Mouse (Mus musculus) midbrain, postnatal 0 days (tissue): ENCODE results near the gene Peli3. TPM values are rescaled to one million over a fixed set of nuclear protein-coding genes. Genes with fewer than 3 reads are reported as not detected.
A peak's percentile ranks its signal among the peaks of the same experiment; 100 is the strongest.

Experiments
- ATAC-seq: fragments of 200-750 bp; cut with Nextera tagmentation; 2 replicates; pipeline ENCODE4 v1.8.0; 2017; ENCODE audit warnings: moderate number of reproducible peaks, mild to moderate bottlenecking, moderate TSS enrichment, moderate library complexity; ENCODE audit not compliant: low FRiP score
- DNase-seq: peaks from one replicate; pipeline ENCODE4 v3.0.0-alpha.2; 2015; ENCODE audit warnings: low spot score
- H3K27ac ChIP-seq: fragments of 300-500 bp; sonication (generic); 2 replicates; pipeline ENCODE4 v1.5.1; 2014; ENCODE audit warnings: low read depth, mild to moderate bottlenecking, low read length, mixed read lengths
- H3K27me3 ChIP-seq: fragments of 300-500 bp; sonication (generic); 2 replicates; pipeline ENCODE4 v1.6.1; 2014; ENCODE audit warnings: low read length, control low read depth, mixed read lengths; ENCODE audit not compliant: insufficient read depth
- H3K36me3 ChIP-seq: fragments of 300-500 bp; sonication (generic); 2 replicates; pipeline ENCODE4 v1.6.1; 2014; ENCODE audit warnings: low read length, control low read depth, mixed read lengths; ENCODE audit not compliant: insufficient read depth
- H3K4me1 ChIP-seq: fragments of 300-500 bp; sonication (generic); 2 replicates; pipeline ENCODE4 v1.6.1; 2014; ENCODE audit warnings: mild to moderate bottlenecking, control low read depth, antibody characterized with exemption, low read length, mixed read lengths; ENCODE audit not compliant: insufficient read depth
- H3K4me2 ChIP-seq: fragments of 300-500 bp; sonication (generic); 2 replicates; pipeline ENCODE4 v1.6.1; 2014; ENCODE audit warnings: low read depth, mild to moderate bottlenecking, low read length, mixed read lengths; ENCODE audit not compliant: poor library complexity, severe bottlenecking
- H3K4me3 ChIP-seq: fragments of 300-500 bp; sonication (generic); 2 replicates; pipeline ENCODE4 v1.5.1; 2014; ENCODE audit warnings: low read depth, mild to moderate bottlenecking, low read length, moderate library complexity
- H3K9ac ChIP-seq: fragments of 300-500 bp; sonication (generic); replicated peaks from 2 replicates; pipeline ENCODE4 v1.6.1; 2014; ENCODE audit warnings: mild to moderate bottlenecking, low read length, moderate library complexity, mixed read lengths; ENCODE audit not compliant: poor library complexity, severe bottlenecking
- H3K9me3 ChIP-seq: fragments of 300-500 bp; sonication (generic); 2 replicates; pipeline ENCODE4 v1.6.1; 2016; ENCODE audit warnings: low read length, control low read depth
- CTCF ChIP-seq: IDR thresholded peaks from 2 replicates; pipeline ENCODE4 v1.5.1; 2016; ENCODE audit warnings: antibody characterized with exemption, mild to moderate bottlenecking
- WGBS: fragments of 180-500 bp; shearing (Covaris S2); extraction: QIAGEN DNeasy Blood & Tissue Kit; methylation state at CpG from one replicate; pipeline ENCODE4 v1.1.7; 2014; 5-methylcytosine and 5-hydroxymethylcytosine counted together
- polyA plus RNA-seq: library from polyadenylated mRNA; unstranded; fragments of >200 nt; fragmentation: Nextera tagmentation; extraction: Ambion mirVana; gene quantifications from 2 replicates; pipeline ENCODE4 v1.2.1, GENCODE M21; 2015
- total RNA-seq: library from RNA; depleted of rRNA; stranded (reverse); fragments of >200 nt; gene quantifications from 2 replicates; pipeline ENCODE4 v1.2.3, GENCODE M21; 2014

Gene Peli3
- total and polyA plus RNA-seq, 2 experiments from 2014 or later: 8.4 to 10.9 TPM

DNA sequence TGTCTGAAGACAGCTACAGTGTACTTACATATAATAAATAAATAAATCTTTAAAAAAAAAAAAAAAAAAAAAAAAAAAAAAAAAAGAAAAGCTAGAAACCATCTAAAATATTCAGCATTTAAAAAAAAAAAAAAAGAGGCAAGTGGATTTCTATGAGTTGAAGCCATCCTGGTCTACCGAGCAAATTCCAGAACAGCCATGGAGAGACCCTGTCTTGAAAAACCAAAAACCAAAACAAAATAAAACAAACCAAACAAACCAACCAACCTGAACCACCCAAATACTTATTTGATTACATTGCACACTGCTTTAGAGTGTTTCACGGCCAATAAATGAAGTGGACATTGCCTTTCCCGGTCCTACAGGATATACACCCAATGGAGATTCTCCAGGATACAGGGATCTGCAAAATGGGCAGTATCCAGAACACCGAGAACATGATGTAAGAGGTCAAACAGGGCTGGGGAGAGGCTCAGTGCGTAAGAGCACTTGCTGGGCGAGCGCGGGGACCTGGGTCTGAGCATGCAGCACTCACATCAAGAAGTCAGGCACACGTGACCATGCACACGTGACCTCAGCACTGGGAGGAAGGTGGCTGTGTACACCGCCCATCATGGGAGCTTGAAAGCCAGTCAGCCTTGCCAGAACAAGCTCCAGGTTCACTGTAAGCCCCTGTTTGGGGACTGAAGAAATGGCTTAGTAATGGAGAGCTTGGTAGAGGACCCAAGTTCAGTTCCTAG is 17.6 kb downstream of the Peli3 start:
- TF ChIP-seq CTCF: no peak
- Histone ChIP-seq H3K4me3 (no peak overlapping the region), H3K9me3 (no peaks in the 10 kb centered on the region), H3K9ac (no peak overlapping the region), H3K36me3 (peaks cover 45% of the 10 kb centered on the region), H3K27ac (no peak overlapping the region), H3K4me2 (no peak overlapping the region), H3K4me1 (peaks cover 8% of the 10 kb centered on the region; the same call in 1 of the 2 replicates), H3K27me3 (no peaks in the 10 kb centered on the region)
- DNase-seq (no peak), ATAC-seq (no peak)
- 97% methylated on average over 11 of the region's 11 CpGs for WGBS

DNA sequence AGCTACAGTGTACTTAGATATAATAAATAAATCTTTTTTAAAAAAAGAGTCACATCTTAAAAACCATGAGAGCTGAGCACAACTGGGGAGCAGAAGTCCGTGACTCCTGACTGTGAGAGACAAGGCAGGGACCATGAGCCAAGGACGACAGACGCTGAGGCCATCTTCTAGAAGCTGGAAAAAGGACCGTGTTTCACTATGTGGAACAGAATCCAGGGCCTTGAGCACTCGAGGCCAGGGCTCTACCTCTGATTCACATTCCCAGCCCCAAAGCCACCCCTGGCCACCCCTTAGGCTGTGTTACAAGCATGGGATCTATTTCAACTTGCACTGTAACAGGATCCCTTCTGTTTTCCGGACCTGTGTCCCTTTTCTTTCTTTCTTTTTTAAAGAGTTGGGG is 23.3 kb downstream of the Peli3 start:
- DNase-seq: no peak
- Histone ChIP-seq H3K27ac (no peak overlapping the region), H3K36me3 (peaks cover 92% of the 10 kb centered on the region), H3K4me2 (no peak overlapping the region), H3K4me3 (no peak overlapping the region), H3K9ac (no peak overlapping the region), H3K4me1 (no peaks in the 10 kb centered on the region), H3K27me3 (no peaks in the 10 kb centered on the region), H3K9me3 (no peaks in the 10 kb centered on the region)
- WGBS: 88% methylated on average over 6 of the region's 6 CpGs
- no peak for TF ChIP-seq CTCF
- ATAC-seq: no peak

DNA sequence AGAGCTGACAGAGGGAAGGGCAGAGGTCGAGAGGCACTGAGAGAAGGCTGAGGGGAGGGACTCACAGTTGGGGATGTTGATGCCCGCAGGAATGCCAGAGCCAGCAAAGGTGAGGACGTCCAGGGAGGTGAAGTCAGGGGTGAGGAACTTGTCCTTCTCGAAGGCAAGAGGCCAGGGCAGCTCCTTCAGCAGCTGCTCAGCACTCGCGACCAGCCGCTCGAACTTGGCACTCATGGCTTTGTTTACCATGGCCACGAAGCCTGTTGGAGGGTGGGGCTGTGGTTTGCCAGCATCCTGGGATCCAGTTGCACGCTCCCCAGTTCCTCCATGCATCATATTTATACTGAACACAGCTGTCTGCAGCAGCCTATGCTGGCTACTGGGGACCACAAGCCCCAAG is 26.1 kb downstream of the Peli3 start:
- Histone ChIP-seq H3K4me1 (no peaks in the 10 kb centered on the region), H3K4me2 (no peak overlapping the region), H3K9ac (no peak overlapping the region), H3K36me3 (peaks cover 93% of the 10 kb centered on the region), H3K27ac (no peak overlapping the region), H3K9me3 (no peaks in the 10 kb centered on the region), H3K4me3 (no peak overlapping the region), H3K27me3 (no peaks in the 10 kb centered on the region)
- ATAC-seq: no peak
- DNase-seq: no peak
- 88% methylated on average over 10 of the region's 10 CpGs for WGBS
- TF ChIP-seq CTCF: no peak

DNA sequence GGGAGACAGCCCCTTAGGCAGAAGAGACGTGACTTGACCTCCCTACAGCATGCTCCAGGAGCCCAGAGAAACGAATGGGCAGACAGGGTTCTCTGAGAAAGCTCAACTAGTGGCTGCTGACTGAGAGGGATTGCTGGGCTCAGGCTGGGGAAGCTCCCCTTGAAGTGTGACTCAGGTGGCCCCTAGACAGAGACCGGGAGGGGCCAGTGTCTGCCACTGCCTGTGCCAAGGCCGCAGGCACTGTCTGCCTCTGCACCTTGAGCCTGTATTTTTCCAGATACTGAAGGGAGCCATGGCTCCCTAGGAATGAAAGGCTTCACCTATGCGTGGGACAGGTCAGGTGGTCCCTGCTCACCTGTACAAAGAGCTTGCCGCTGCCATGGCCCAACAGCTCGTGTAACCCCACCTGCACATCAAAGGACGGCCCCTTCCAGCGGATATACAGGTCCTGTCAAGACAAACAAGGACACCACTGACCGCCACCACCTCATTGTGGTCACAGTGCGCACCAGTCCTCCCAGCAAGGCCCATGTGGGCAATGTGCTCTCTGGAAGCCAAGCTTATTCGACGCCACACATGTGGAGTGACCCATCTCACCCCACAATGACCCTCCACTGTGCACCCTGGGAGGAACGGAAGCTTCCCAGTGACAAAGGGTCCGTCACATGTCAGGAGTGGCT is 26.9 kb downstream of the Peli3 start:
- TF ChIP-seq CTCF: no peak
- H3K27me3 ChIP-seq: no peaks in the 10 kb centered on the region
- no peaks in the 10 kb centered on the region for H3K9me3 ChIP-seq
- H3K4me2 ChIP-seq: no peak overlapping the region
- no peak overlapping the region for H3K27ac ChIP-seq
- no peak overlapping the region for H3K9ac ChIP-seq
- 91% methylated on average over 15 of the region's 15 CpGs for WGBS
- H3K4me3 ChIP-seq: no peak overlapping the region
- H3K36me3 ChIP-seq: peaks cover 92% of the 10 kb centered on the region
- ATAC-seq (no peak), DNase-seq (no peak)
- H3K4me1 ChIP-seq: no peaks in the 10 kb centered on the region

- H3K9me3 ChIP-seq: no peaks in the 10 kb centered on the region
- H3K36me3 ChIP-seq: peaks cover 56% of the 10 kb centered on the region
- no peaks in the 10 kb centered on the region for H3K4me1 ChIP-seq
- no peak overlapping the region for H3K4me3 ChIP-seq
- H3K27me3 ChIP-seq: no peaks in the 10 kb centered on the region
- no peak for ATAC-seq
- TF ChIP-seq CTCF: no peak
- no peak overlapping the region for H3K9ac ChIP-seq
- H3K27ac ChIP-seq: no peak overlapping the region
- no peak for DNase-seq
- no peak overlapping the region for H3K4me2 ChIP-seq
- WGBS: 94% methylated on average over 7 of the region's 7 CpGs
These were observed 33.6 kb downstream of the Peli3 start for GRCm38 (mm10) chr19:4909376-4909775.

DNA sequence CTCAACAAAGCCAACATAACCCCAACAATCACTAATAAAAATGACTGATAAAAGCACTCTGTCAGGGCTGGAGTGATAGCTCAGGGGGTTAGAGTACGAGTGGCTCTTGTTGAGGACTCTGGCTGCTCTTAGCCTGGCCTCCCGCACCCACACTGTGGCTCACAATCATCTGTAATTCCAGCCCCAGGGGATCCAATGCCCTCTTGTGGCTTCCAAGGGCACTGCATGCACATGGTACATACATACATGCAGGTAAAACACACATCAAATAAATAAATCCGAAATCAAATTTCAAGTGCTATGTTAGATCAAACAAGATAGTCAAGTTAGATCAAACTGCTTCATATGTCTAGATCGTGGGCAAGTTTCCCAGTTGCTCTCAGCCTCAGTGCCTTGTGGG is 34.8 kb downstream of the Peli3 start:
- 83% methylated on average over 4 of the region's 4 CpGs for WGBS
- Histone ChIP-seq H3K36me3 (peaks cover 49% of the 10 kb centered on the region), H3K9me3 (no peaks in the 10 kb centered on the region), H3K27me3 (no peaks in the 10 kb centered on the region), H3K4me3 (no peak overlapping the region), H3K27ac (no peak overlapping the region), H3K9ac (no peak overlapping the region), H3K4me2 (no peak overlapping the region), H3K4me1 (no peaks in the 10 kb centered on the region)
- peak; percentile 31 for DNase-seq
- TF ChIP-seq CTCF: peak; percentile 74
- ATAC-seq: no peak
